Mouse (Mus musculus): ENCODE measurements around the gene Iqck.

The Iqck gene

GRCm38 (mm10) chr7:118855171-118855876 lies at the start of gene Iqck:
Gene Iqck, plus strand, starts transcription at chr7:118855752.
- peak; percentile 97 for ATAC-seq (ENCODE audit: low TSS enrichment)

GRCm38 (mm10) chr7:118806631-118807411 lies 48.7 kb upstream of the Iqck start:
- peak; percentile 80 for ATAC-seq (ENCODE audit: low TSS enrichment)

- ATAC-seq (ENCODE audit: low TSS enrichment): peak; percentile 58; the same call in 1 of the 2 replicates
These were observed 47.7 kb upstream of the Iqck start for GRCm38 (mm10) chr7:118807899-118808298.

- ATAC-seq (ENCODE audit: low TSS enrichment): no peak
These were observed 44.0 kb upstream of the Iqck start for GRCm38 (mm10) chr7:118811407-118812106.

GRCm38 (mm10) chr7:118813592-118813991 lies 42.0 kb upstream of the Iqck start:
- ATAC-seq (ENCODE audit: low TSS enrichment): peak; percentile 71

GRCm38 (mm10) chr7:118816275-118816674 lies 39.3 kb upstream of the Iqck start:
- no peak for ATAC-seq (ENCODE audit: low TSS enrichment)

- no peak for ATAC-seq (ENCODE audit: low TSS enrichment)
These were observed 37.8 kb upstream of the Iqck start for GRCm38 (mm10) chr7:118817741-118818140.

GRCm38 (mm10) chr7:118819666-118820065 lies 35.9 kb upstream of the Iqck start:
- ATAC-seq (ENCODE audit: low TSS enrichment): no peak

GRCm38 (mm10) chr7:118821356-118821755 lies 34.2 kb upstream of the Iqck start:
- peak; percentile 41; the same call in 1 of the 2 replicates for ATAC-seq (ENCODE audit: low TSS enrichment)

- ATAC-seq (ENCODE audit: low TSS enrichment): no peak
These were observed 33.5 kb upstream of the Iqck start for GRCm38 (mm10) chr7:118821887-118822556.

- no peak for ATAC-seq (ENCODE audit: low TSS enrichment)
These were observed 31.1 kb upstream of the Iqck start for GRCm38 (mm10) chr7:118824451-118824850.

- peak; percentile 51 for ATAC-seq (ENCODE audit: low TSS enrichment)
These were observed 27.6 kb upstream of the Iqck start for GRCm38 (mm10) chr7:118827975-118828416.

GRCm38 (mm10) chr7:118837901-118838300 lies 17.7 kb upstream of the Iqck start:
- ATAC-seq (ENCODE audit: low TSS enrichment): no peak

- peak; percentile 31; the same call in 1 of the 2 replicates for ATAC-seq (ENCODE audit: low TSS enrichment)
These were observed 14.4 kb upstream of the Iqck start for GRCm38 (mm10) chr7:118841030-118841745.

GRCm38 (mm10) chr7:118841796-118842195 lies 13.8 kb upstream of the Iqck start:
- ATAC-seq (ENCODE audit: low TSS enrichment): peak; percentile 87

GRCm38 (mm10) chr7:118842938-118843337 lies 12.6 kb upstream of the Iqck start:
- no peak for ATAC-seq (ENCODE audit: low TSS enrichment)

- no peak for ATAC-seq (ENCODE audit: low TSS enrichment)
These were observed 10.4 kb upstream of the Iqck start for GRCm38 (mm10) chr7:118845141-118845540.

- ATAC-seq (ENCODE audit: low TSS enrichment): no peak
These were observed 9.2 kb upstream of the Iqck start for GRCm38 (mm10) chr7:118846329-118846728.

- no peak for ATAC-seq (ENCODE audit: low TSS enrichment)
These were observed 6.8 kb upstream of the Iqck start for GRCm38 (mm10) chr7:118848796-118849195.

- no peak for ATAC-seq (ENCODE audit: low TSS enrichment)
These were observed 5.9 kb upstream of the Iqck start for GRCm38 (mm10) chr7:118849543-118850250.
